Mouse (Mus musculus) forebrain, embryonic 16.5 days (tissue): Measurements from ENCODE around the gene Crls1. TPM values are rescaled to one million over a fixed set of nuclear protein-coding genes. Genes with fewer than 3 reads are reported as not detected.

Experiments
- ATAC-seq: fragments of 200-750 bp; cut with Nextera tagmentation; 2 replicates; pipeline ENCODE4 v1.8.0; 2017; ENCODE audit warnings: mild to moderate bottlenecking, moderate library complexity
- H3K27ac ChIP-seq: fragments of 300-500 bp; sonication (generic); 2 replicates; pipeline ENCODE4 v1.5.1; 2014; ENCODE audit warnings: low read length, control low read depth
- H3K27me3 ChIP-seq: fragments of 300-500 bp; sonication (generic); replicated peaks from 2 replicates; pipeline ENCODE4 v1.6.1; 2014; ENCODE audit warnings: low read length; ENCODE audit not compliant: control insufficient read depth, insufficient read depth
- H3K36me3 ChIP-seq: fragments of 300-500 bp; sonication (generic); 2 replicates; pipeline ENCODE4 v1.6.1; 2014; ENCODE audit not compliant: control insufficient read depth, insufficient read depth
- H3K4me1 ChIP-seq: fragments of 300-500 bp; sonication (generic); replicated peaks from 2 replicates; pipeline ENCODE4 v1.6.1; 2014; ENCODE audit warnings: low read length; ENCODE audit not compliant: control insufficient read depth, insufficient read depth
- H3K4me2 ChIP-seq: fragments of 300-500 bp; sonication (generic); 2 replicates; pipeline ENCODE4 v1.6.1; 2014; ENCODE audit warnings: mild to moderate bottlenecking, low read length, control low read depth
- H3K4me3 ChIP-seq: fragments of 300-500 bp; sonication (generic); replicated peaks from 2 replicates; pipeline ENCODE4 v1.5.1; 2014; ENCODE audit warnings: mild to moderate bottlenecking, low read length, control low read depth
- H3K9ac ChIP-seq: fragments of 300-500 bp; sonication (generic); replicated peaks from 2 replicates; pipeline ENCODE4 v1.6.1; 2014; ENCODE audit warnings: low read depth, low read length, control low read depth
- H3K9me3 ChIP-seq: fragments of 300-500 bp; sonication (generic); 2 replicates; pipeline ENCODE4 v1.6.1; 2016; ENCODE audit warnings: low read length; ENCODE audit not compliant: control insufficient read depth
- WGBS: fragments of 180-500 bp; shearing (Covaris S2); extraction: QIAGEN DNeasy Blood & Tissue Kit; methylation state at CpG from one replicate; pipeline ENCODE4 v1.1.7; 2014; 5-methylcytosine and 5-hydroxymethylcytosine counted together
- polyA plus RNA-seq: library from polyadenylated mRNA; unstranded; fragments of >200 nt; fragmentation: Nextera tagmentation; extraction: Ambion mirVana; gene quantifications from 2 replicates; pipeline ENCODE4 v1.2.1, GENCODE M21; 2015

Gene Crls1
- polyA plus RNA-seq, 1 experiment from 2014 or later: 7.2 TPM

DNA sequence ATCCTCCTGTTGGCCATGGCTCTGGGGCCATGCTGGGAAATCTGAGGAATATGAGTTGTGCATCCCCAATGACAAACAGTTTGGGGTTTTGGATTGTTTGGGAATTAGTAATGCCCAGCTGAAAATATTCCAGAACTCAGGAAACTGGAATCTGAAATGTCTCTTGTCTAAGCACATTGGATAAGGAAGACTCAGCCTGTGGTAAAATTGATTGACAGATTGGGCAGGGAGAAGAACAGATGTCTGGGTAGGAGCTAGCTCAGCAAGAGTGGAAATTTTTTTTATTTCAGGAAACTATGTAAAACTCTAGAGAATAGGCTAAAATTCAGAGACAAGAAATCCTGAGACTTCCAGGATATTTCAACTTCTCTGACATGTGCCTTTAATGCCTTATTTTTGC, 14.0 kb downstream of the Crls1 start:
- ATAC-seq: no peak
- H3K27ac ChIP-seq: no peak overlapping the region
- no peak overlapping the region for H3K4me3 ChIP-seq
- H3K4me1 ChIP-seq: no peaks in the 10 kb centered on the region
- no peaks in the 10 kb centered on the region for H3K27me3 ChIP-seq
- no peaks in the 10 kb centered on the region for H3K9me3 ChIP-seq
- H3K36me3 ChIP-seq: peaks cover 7% of the 10 kb centered on the region
- no peak overlapping the region for H3K4me2 ChIP-seq
- no peak overlapping the region for H3K9ac ChIP-seq

GRCm38 (mm10) chr2:132861456-132861855, 15.0 kb downstream of the Crls1 start:
- H3K9me3 ChIP-seq: no peaks in the 10 kb centered on the region
- no peaks in the 10 kb centered on the region for H3K4me1 ChIP-seq
- 86% methylated on average over 2 of the region's 2 CpGs for WGBS
- peaks cover 9% of the 10 kb centered on the region for H3K36me3 ChIP-seq
- no peak overlapping the region for H3K4me3 ChIP-seq
- H3K4me2 ChIP-seq: no peak overlapping the region
- H3K9ac ChIP-seq: no peak overlapping the region
- H3K27ac ChIP-seq: no peak overlapping the region
- H3K27me3 ChIP-seq: no peaks in the 10 kb centered on the region
- no peak for ATAC-seq

DNA sequence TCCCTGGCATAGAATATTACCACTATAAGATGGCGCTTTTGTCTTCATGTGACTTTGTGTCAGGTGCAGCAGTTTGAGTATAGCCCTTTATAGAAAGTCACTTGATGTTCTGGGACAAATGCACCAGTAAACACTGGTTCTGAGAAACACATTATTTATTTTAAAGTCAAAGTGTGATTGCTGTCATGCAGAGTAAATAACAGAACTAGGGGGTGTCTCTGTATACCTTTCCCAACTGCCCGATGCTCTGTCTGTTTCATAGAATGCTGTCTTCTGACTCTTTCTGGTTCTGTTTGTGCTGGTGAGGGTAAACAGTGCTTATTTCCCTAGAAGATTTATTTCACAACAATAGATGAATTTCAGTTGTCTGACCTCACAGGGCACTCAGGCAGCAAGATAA, 16.9 kb downstream of the Crls1 start:
- Histone ChIP-seq H3K9ac (no peak overlapping the region), H3K4me2 (no peak overlapping the region), H3K9me3 (no peaks in the 10 kb centered on the region), H3K4me3 (no peak overlapping the region), H3K4me1 (no peaks in the 10 kb centered on the region), H3K27me3 (no peaks in the 10 kb centered on the region), H3K36me3 (peaks cover 13% of the 10 kb centered on the region), H3K27ac (no peak overlapping the region)
- WGBS: 99% methylated on average over 2 of the region's 2 CpGs
- ATAC-seq: no peak

- Histone ChIP-seq H3K36me3 (peaks cover 13% of the 10 kb centered on the region), H3K4me1 (no peaks in the 10 kb centered on the region), H3K9me3 (no peaks in the 10 kb centered on the region), H3K4me2 (no peak overlapping the region), H3K27me3 (no peaks in the 10 kb centered on the region), H3K27ac (no peak overlapping the region), H3K9ac (no peak overlapping the region), H3K4me3 (no peak overlapping the region)
- ATAC-seq: no peak
- WGBS: 76% methylated on average over 5 of the region's 5 CpGs
Observed at GRCm38 (mm10) chr2:132867521-132867920, 21.1 kb downstream of the Crls1 start.

GRCm38 (mm10) chr2:132869682-132870081, 23.2 kb downstream of the Crls1 start:
- Histone ChIP-seq H3K27me3 (no peaks in the 10 kb centered on the region), H3K4me3 (no peak overlapping the region), H3K4me2 (no peak overlapping the region), H3K36me3 (peaks cover 9% of the 10 kb centered on the region), H3K9ac (no peak overlapping the region), H3K4me1 (no peaks in the 10 kb centered on the region), H3K27ac (no peak overlapping the region), H3K9me3 (no peaks in the 10 kb centered on the region)
- WGBS: 89% methylated on average over 5 of the region's 5 CpGs
- ATAC-seq: no peak

DNA sequence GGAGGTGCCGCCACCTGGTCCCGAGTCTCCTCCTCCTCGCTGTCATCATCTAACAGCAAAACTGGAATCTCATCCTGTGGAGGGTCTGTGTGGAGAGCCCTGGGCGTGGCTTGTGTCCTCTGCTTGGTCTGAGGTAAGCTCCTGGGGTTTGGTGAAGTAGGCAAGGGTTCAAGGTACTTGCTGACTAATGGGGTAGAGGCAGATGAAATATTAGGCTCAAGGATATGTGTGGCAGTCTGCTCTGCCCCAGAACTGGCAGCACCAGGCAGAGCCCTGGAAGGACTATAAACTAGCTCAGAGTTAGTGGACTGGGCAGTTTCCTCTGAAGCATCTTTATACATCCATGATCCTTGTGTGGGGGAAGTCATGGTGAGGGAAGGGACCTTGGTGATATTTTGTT, 23.8 kb downstream of the Crls1 start:
- Histone ChIP-seq H3K9me3 (no peaks in the 10 kb centered on the region), H3K27me3 (no peaks in the 10 kb centered on the region), H3K36me3 (peaks cover 6% of the 10 kb centered on the region), H3K4me2 (no peak overlapping the region), H3K9ac (no peak overlapping the region), H3K4me1 (no peaks in the 10 kb centered on the region), H3K27ac (no peak overlapping the region), H3K4me3 (no peak overlapping the region)
- WGBS: 84% methylated on average over 4 of the region's 4 CpGs
- no peak for ATAC-seq

DNA sequence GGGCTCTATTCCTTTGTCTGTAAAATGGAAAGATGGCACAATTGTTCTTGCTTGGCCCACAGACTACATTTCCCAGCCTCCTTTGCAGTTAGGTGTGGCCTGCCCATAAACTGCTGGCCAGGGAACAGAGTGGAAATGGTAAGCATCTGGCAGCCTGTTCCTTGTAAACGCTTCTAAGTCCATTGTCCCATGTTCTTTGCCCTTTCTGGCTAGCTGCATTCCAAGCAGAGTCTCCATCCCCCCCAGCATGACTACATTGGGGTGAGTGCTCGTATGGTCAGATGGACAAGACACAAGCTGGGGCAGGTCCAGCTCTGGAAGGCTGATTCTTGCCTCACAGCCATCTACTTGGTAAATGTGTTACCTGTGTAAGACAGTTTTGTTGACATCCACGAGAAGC, 25.2 kb downstream of the Crls1 start:
- Histone ChIP-seq H3K9ac (no peak overlapping the region), H3K9me3 (no peaks in the 10 kb centered on the region), H3K27me3 (no peaks in the 10 kb centered on the region), H3K36me3 (peaks cover 3% of the 10 kb centered on the region), H3K4me2 (no peak overlapping the region), H3K4me1 (no peaks in the 10 kb centered on the region), H3K4me3 (no peak overlapping the region), H3K27ac (no peak overlapping the region)
- ATAC-seq: no peak
- 70% methylated on average over 3 of the region's 3 CpGs for WGBS

DNA sequence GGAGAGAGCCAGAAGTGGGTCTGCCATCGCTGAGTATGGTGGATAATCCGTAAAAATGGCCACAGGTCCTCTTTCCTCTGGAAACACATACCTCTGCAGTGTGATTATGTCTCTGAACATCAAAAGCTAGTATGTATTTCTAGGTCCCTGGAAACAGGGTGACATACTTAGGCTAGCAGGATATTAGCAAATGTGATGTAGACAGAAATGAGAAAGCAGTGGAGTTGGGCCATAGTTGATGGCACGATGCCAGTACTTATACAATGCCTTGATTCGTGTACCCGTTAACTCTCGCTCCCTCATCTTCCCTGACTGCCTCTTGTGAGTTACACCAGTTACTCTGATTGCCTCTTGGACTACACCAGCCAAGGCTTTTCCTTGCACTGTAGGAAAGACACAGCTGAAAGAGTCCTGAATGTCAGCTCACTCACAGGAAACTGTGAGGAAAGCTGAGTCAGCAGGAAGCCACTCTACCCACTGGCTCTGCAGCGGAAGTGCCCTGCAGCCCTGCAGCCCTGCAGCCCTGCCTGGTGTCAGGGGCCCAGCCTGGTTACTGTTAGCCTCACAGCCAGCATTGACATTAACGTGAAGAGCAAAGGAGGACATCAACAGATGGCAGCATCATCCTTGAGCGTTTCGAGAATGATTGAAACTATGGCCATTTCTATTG, 27.3 kb downstream of the Crls1 start:
- H3K9me3 ChIP-seq: no peaks in the 10 kb centered on the region
- no peak overlapping the region for H3K4me3 ChIP-seq
- no peak overlapping the region for H3K4me2 ChIP-seq
- H3K36me3 ChIP-seq: no peaks in the 10 kb centered on the region
- no peak overlapping the region for H3K9ac ChIP-seq
- H3K27me3 ChIP-seq: peaks cover 9% of the 10 kb centered on the region
- H3K27ac ChIP-seq: no peak overlapping the region
- ATAC-seq: no peak
- 0 out of 2 replicates have a peak, but pooled peaks cover 1% of the 10 kb centered on the region for H3K4me1 ChIP-seq
- 70% methylated on average over 10 of the region's 10 CpGs for WGBS

DNA sequence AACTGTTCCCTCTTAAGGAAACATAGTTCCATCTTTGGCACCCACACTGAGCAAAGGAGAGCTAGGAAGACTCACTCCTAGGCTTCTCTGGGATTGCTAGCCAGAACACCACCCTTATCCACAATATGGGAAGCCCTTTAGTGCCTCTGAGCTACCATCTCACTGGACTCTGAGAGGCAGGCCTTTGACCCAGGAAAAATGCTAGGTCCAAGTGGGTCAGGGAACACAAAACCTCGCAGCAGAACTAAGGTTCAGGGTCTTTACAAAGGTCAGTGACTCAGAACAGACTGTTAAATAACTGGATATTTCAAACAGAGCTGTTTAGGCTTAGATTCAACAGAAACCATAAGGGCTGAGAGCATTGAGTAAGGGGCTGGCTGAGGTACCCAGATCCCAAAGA, 30.5 kb downstream of the Crls1 start:
- Histone ChIP-seq H3K27me3 (peaks cover 17% of the 10 kb centered on the region), H3K4me3 (no peak overlapping the region), H3K4me2 (no peak overlapping the region), H3K4me1 (peaks cover 14% of the 10 kb centered on the region), H3K36me3 (no peaks in the 10 kb centered on the region), H3K9ac (no peak overlapping the region), H3K27ac (no peak overlapping the region), H3K9me3 (no peaks in the 10 kb centered on the region)
- WGBS: 93% methylated on average over 1 of the region's 1 CpGs
- ATAC-seq: no peak
